Mouse (Mus musculus): ENCODE measurements around the gene Pla2g4e. TPM values are rescaled to one million over a fixed set of nuclear protein-coding genes. Genes with fewer than 3 reads are reported as not detected.
"Not testable (repeated sequence)": the region's sequence is repeated elsewhere in the genome, so short reads cannot be mapped to it uniquely, and the experiment has no call there.

Gene Pla2g4e
- polyA plus RNA-seq, 1 experiment = not detected

DNA sequence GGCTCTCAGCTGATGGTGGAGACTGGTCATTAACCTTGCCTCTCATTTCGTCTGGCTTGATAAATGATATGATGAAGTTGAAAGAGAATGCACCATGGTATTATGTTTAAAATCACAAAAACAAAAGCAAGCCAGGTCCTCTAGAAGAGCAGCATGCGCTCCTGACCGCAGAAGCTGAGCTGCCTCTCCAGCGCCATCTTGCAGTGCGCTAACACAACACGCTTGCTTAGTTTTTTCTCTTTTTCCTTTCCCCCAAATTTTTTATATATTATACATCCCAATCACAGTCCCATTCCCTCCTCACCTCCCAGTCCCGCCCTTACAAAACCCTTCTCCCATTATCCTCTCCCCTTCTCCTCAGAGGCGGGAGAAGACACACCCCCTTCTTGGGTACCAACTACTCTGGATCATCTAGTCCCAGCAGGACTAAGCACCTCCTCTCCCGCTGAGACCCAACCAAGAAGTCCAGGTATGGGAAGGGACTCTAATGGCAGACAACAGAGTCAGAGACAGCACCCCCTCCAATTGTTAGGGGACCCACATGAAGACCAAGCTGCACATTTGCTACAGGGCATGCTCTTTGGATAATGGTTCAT is 384 bp upstream of the Pla2g4e start:
- Histone ChIP-seq H3K9ac (ENCODE audit: low read depth, poor library complexity, severe bottlenecking) (no peak overlapping the region), H3K36me3 (ENCODE audit: control insufficient read depth, insufficient read depth, low read length, poor library complexity, severe bottlenecking) (no peaks in the 10 kb centered on the region), H3K27ac (ENCODE audit: insufficient read depth, low read length) (no peak overlapping the region), H3K4me3 (ENCODE audit: low read depth, low read length) (no peak overlapping the region), H3K9me3 (replicated peaks; ENCODE audit: control insufficient read depth, insufficient read depth, low read length, poor library complexity, severe bottlenecking) (no peaks in the 10 kb centered on the region), H3K27me3 (ENCODE audit: control insufficient read depth, insufficient read depth, low read length, poor library complexity, severe bottlenecking) (0 out of 2 replicates have a peak, but pooled peaks cover 1% of the 10 kb centered on the region), H3K4me1 (ENCODE audit: control insufficient read depth, insufficient read depth, low read length) (no peaks in the 10 kb centered on the region)
- TF ChIP-seq POLR2A (IDR thresholded peaks at IDR 0.05; ENCODE audit: insufficient read depth, low read length) (no peak), CTCF (IDR thresholded peaks at IDR 0.05; ENCODE audit: low read depth, low read length) (peak; percentile 39)

DNA sequence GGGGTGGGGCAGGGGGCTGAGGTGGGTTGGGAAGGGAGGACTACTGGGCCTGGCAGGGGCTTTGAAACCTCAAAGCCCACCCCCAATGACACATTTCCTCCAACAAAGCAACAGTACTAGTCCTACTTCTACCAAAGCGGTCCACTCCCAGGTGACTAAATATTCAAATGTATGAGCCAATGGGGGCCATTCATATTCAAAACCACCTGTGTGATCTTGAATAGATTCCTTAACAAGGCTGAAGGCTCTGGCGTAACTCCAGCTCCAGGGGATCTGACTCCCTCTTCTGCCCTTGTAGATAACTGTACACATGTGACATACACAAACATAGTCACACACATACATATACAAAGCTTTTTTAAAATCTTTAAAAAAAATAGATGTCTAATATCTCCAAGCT is 1.1 kb downstream of the Pla2g4e start:
- Histone ChIP-seq H3K9me3 (replicated peaks; ENCODE audit: control insufficient read depth, insufficient read depth, low read length, poor library complexity, severe bottlenecking) (no peaks in the 10 kb centered on the region), H3K27ac (ENCODE audit: insufficient read depth, low read length) (no peak overlapping the region), H3K4me1 (ENCODE audit: control insufficient read depth, insufficient read depth, low read length) (no peaks in the 10 kb centered on the region), H3K36me3 (ENCODE audit: control insufficient read depth, insufficient read depth, low read length, poor library complexity, severe bottlenecking) (no peaks in the 10 kb centered on the region), H3K9ac (ENCODE audit: low read depth, poor library complexity, severe bottlenecking) (no peak overlapping the region), H3K4me3 (ENCODE audit: low read depth, low read length) (no peak overlapping the region), H3K27me3 (ENCODE audit: control insufficient read depth, insufficient read depth, low read length, poor library complexity, severe bottlenecking) (0 out of 2 replicates have a peak, but pooled peaks cover 1% of the 10 kb centered on the region)
- TF ChIP-seq EP300 (IDR thresholded peaks at IDR 0.05; ENCODE audit: insufficient read depth, low read depth, low read length) = no peak
- no peak for TF ChIP-seq CTCF (IDR thresholded peaks at IDR 0.05; ENCODE audit: low read depth, low read length)
- TF ChIP-seq POLR2A (IDR thresholded peaks at IDR 0.05; ENCODE audit: insufficient read depth, low read length) = no peak

DNA sequence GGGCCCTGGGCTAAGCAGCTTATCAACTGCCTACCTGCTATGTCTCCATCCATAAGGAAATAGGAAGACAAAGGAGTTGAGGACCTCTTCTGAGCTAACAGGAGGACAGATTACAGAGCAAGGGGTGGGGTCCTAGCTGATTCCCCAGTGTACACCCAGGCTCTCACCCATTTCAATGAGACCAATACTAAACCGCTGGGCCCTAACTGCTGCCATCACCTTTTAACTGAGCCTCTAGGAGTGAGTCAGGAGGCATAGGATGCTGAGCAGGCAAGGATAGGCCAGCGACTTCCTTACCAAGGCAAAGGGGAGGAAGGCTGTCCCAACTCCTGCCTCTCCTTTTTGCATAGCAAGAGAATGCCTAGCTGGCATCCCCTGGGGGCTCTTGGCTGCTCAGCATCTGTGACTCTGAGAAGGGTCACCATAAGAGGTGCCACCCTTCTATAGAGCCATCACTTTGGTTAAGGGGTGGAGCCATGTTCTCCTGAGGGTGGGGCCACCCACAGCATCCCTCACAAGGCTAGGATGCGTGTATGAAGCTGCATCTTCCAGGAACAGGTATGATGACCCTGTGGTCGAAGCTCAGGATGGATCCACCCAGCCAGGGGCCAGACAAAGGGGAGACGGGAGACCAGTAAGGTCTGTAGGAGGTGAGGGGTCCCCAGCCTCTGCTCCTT is 2.2 kb downstream of the Pla2g4e start:
- Histone ChIP-seq H3K4me1 (ENCODE audit: control insufficient read depth, insufficient read depth, low read length) (no peaks in the 10 kb centered on the region), H3K9ac (ENCODE audit: low read depth, poor library complexity, severe bottlenecking) (no peak overlapping the region), H3K27ac (ENCODE audit: insufficient read depth, low read length) (no peak overlapping the region), H3K27me3 (ENCODE audit: control insufficient read depth, insufficient read depth, low read length, poor library complexity, severe bottlenecking) (0 out of 2 replicates have a peak, but pooled peaks cover 1% of the 10 kb centered on the region), H3K36me3 (ENCODE audit: control insufficient read depth, insufficient read depth, low read length, poor library complexity, severe bottlenecking) (no peaks in the 10 kb centered on the region), H3K9me3 (replicated peaks; ENCODE audit: control insufficient read depth, insufficient read depth, low read length, poor library complexity, severe bottlenecking) (no peaks in the 10 kb centered on the region), H3K4me3 (ENCODE audit: low read depth, low read length) (no peak overlapping the region)
- no peak for TF ChIP-seq POLR2A (IDR thresholded peaks at IDR 0.05; ENCODE audit: insufficient read depth, low read length)
- TF ChIP-seq CTCF (IDR thresholded peaks at IDR 0.05; ENCODE audit: low read depth, low read length) = no peak
- TF ChIP-seq EP300 (IDR thresholded peaks at IDR 0.05; ENCODE audit: insufficient read depth, low read depth, low read length) = no peak

DNA sequence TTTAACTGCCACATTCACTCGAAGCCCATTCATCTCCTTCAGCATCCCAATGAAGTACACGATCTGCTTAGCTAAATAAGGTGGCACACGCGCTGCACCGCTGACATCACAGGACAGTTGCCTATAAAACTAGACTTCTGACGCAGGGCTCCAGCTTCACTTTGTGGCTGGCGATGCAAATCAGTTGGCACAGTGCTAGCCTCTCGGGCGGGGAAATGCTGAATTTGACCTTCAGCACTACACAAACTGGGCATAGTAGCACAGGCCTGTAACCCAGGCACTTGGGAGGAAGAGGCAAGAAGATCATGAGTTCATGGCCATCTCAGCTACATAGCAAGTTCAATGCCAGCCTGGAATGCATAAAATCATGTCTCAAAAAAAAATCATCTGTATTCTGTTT is 6.4 kb downstream of the Pla2g4e start:
- not testable (repeated sequence) for H3K9me3 ChIP-seq (replicated peaks; ENCODE audit: control insufficient read depth, insufficient read depth, low read length, poor library complexity, severe bottlenecking); H3K27ac ChIP-seq (ENCODE audit: insufficient read depth, low read length); H3K4me3 ChIP-seq (ENCODE audit: low read depth, low read length); H3K4me1 ChIP-seq (ENCODE audit: control insufficient read depth, insufficient read depth, low read length); H3K9ac ChIP-seq (ENCODE audit: low read depth, poor library complexity, severe bottlenecking); H3K27me3 ChIP-seq (ENCODE audit: control insufficient read depth, insufficient read depth, low read length, poor library complexity, severe bottlenecking); H3K36me3 ChIP-seq (ENCODE audit: control insufficient read depth, insufficient read depth, low read length, poor library complexity, severe bottlenecking)

DNA sequence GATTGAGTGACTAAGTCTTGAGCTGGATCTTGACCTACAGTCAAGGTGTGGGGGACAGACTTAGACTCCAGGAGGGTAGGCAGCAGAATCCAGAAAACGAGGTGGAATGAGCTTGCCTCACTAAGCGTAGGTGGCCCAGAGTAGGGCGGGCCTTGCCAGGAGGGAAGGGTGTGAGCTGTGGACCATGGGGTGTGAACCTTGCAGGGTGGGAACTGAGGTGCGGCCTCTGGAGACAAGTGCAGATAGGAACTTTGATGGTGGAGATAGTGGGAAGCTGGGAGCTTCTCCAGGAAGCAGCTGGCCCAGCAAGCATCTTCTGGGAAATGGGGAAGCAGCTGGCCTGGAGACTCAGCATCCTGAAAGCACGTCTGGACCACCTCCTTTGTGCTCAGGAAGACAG is 7.4 kb downstream of the Pla2g4e start:
- H3K9ac ChIP-seq (ENCODE audit: low read depth, poor library complexity, severe bottlenecking) = no peak overlapping the region
- TF ChIP-seq CTCF (IDR thresholded peaks at IDR 0.05; ENCODE audit: low read depth, low read length) (no peak), EP300 (IDR thresholded peaks at IDR 0.05; ENCODE audit: insufficient read depth, low read depth, low read length) (no peak), POLR2A (IDR thresholded peaks at IDR 0.05; ENCODE audit: insufficient read depth, low read length) (no peak)
- H3K4me3 ChIP-seq (ENCODE audit: low read depth, low read length) = no peak overlapping the region
- no peaks in the 10 kb centered on the region for H3K9me3 ChIP-seq (replicated peaks; ENCODE audit: control insufficient read depth, insufficient read depth, low read length, poor library complexity, severe bottlenecking)
- 0 out of 2 replicates have a peak, but pooled peaks cover 1% of the 10 kb centered on the region for H3K27me3 ChIP-seq (ENCODE audit: control insufficient read depth, insufficient read depth, low read length, poor library complexity, severe bottlenecking)
- H3K4me1 ChIP-seq (ENCODE audit: control insufficient read depth, insufficient read depth, low read length) = no peaks in the 10 kb centered on the region
- H3K36me3 ChIP-seq (ENCODE audit: control insufficient read depth, insufficient read depth, low read length, poor library complexity, severe bottlenecking) = no peaks in the 10 kb centered on the region
- H3K27ac ChIP-seq (ENCODE audit: insufficient read depth, low read length) = no peak overlapping the region

DNA sequence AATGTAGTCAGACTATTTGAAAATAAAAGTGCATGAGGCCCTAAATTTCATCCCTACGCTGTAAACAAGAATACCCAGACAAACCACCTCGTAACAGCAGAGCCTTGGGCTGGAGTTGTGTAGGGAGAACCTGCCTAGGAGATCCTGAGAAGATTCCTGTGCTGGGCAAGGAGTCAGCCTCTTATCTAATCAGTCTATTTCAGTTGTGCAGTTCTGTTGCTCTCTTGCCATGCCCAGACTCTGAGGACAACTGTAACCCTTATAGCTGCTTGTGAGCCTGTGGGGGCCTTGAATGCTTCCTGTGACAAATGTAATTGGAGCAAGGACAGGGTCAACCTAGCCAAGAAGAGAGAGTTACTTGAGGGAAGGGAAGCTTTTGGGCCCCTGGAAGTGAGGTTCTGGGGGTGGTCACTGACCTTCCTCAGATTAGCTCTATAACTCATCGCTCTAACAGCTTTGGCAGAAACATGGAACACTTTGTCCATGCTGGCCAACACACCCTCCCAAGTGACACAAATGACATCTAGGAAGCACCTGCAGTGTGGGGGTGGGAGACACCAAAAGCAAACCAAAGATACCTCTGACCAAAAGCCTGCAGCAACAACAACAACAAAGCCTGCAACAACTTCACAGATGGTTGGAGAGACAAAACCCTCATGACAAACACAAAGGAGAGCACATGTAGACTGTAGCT is 9.0 kb downstream of the Pla2g4e start:
- no peaks in the 10 kb centered on the region for H3K36me3 ChIP-seq (ENCODE audit: control insufficient read depth, insufficient read depth, low read length, poor library complexity, severe bottlenecking)
- no peak overlapping the region for H3K9ac ChIP-seq (ENCODE audit: low read depth, poor library complexity, severe bottlenecking)
- TF ChIP-seq POLR2A (IDR thresholded peaks at IDR 0.05; ENCODE audit: insufficient read depth, low read length) (no peak), CTCF (IDR thresholded peaks at IDR 0.05; ENCODE audit: low read depth, low read length) (no peak), EP300 (IDR thresholded peaks at IDR 0.05; ENCODE audit: insufficient read depth, low read depth, low read length) (no peak)
- 0 out of 2 replicates have a peak, but pooled peaks cover 1% of the 10 kb centered on the region for H3K27me3 ChIP-seq (ENCODE audit: control insufficient read depth, insufficient read depth, low read length, poor library complexity, severe bottlenecking)
- H3K4me1 ChIP-seq (ENCODE audit: control insufficient read depth, insufficient read depth, low read length) = no peaks in the 10 kb centered on the region
- H3K27ac ChIP-seq (ENCODE audit: insufficient read depth, low read length) = no peak overlapping the region
- no peak overlapping the region for H3K4me3 ChIP-seq (ENCODE audit: low read depth, low read length)
- H3K9me3 ChIP-seq (replicated peaks; ENCODE audit: control insufficient read depth, insufficient read depth, low read length, poor library complexity, severe bottlenecking) = no peaks in the 10 kb centered on the region

Measured in ES-Bruce4 (cell line).